Mouse (Mus musculus) mature B cell (primary cell): ENCODE measurements around the gene Nadsyn1.

ENCODE experiments used
- in situ Hi-C: fragments of 300-500 bp; cut with MboI; formaldehyde crosslinking; loops from 2 replicates; pipeline ENCODE4 v1.14.3; 2019

Nadsyn1 gene

DNA sequence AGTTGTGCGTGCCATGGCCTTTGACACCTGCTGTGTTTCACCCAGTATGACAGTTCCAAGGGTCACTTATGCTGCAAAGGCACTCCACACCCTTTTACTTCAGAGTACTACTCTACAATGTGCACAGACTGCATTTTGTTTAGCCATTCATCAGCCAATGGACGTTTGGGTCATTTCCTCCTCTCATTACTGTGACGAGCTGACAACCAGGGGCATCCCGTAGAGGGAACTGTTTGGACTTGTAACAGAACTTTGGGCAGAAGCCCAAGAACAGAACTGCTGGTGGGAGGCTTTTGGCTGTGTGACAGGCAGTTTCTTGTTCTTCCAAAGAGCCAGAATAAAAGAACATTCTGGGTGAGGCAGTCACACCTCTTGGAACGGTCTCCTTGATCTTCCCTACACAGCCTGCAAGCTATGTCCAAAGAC is 17.4 kb downstream of the Nadsyn1 start:
- in situ Hi-C loops = no loop called here

DNA sequence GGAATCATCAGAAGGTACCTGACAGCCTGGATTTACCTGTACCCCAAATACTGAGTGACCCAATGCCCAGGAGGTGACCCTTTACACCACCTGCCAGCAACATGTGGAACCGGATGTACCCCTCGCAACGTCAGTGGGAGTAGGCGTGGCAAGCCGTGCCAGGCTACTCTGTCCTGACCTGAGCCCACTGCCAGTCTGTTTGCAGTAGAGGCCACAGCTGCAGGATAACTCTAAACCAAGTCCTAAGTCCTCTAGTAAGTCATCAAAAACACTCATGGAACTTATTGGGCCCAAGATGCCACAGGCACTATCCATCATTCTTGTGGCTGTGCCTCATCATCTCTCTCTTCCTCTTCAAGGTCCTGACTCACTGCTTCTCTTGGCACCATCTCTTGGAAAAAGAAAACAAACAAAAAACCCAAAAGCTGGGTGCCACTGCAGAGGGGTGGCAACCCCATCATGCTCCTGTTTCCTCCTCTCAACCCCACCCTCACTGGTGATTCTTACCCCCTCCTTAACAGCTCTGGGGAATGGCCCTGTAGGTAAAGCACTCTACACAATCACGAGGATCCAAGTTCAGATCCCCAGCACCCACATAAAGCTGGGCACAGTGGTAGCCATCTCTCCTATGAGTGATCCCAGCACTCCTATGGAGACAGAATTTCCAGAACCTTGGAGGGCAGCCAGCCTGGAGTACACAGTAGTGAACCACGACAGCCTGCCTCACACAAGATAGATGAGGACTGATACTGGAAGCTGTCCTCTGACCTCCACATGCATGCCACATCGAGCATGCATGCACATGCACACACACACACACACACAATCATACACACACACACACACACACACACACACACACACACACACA is 21.2 kb downstream of the Nadsyn1 start:
- in situ Hi-C loops = no loop called here

DNA sequence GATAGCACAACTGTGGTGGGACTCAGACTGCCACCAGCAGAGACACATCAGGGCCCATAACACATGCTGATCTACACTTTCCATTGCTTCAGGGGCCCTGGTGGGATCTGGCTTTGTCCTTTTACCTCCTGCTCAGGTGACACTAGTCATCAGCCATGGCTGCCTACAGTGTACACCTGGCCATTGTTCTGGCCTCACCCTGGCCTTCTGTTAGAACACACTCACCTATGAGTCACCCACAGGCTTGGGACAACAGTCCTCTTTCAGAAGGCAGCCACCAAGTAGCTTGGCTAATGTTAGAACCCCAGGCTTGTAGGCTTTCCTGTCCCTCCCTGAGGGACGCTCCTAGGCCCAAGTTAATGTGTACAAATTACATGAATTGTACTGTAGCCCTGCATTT is 21.9 kb downstream of the Nadsyn1 start:
- in situ Hi-C loops = no loop called here

DNA sequence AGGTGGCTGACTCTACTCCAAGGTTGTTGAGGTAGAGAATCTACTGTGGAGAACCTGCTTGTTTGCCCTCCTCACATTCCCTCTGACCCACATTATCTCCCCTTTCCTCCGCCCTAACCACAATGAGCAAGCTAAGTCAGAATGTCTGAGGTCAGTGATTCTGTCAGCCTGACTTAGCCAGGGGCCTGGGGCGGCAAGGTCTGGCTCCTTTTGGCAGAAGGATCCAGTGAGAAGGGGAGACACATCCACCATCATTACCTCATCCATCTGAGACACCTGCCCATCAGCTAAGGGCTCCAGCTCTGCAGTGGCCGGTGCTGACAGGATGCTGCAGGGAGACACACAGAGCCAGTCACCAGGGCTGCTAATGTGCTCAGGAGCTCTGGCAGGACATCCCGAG is 23.9 kb downstream of the Nadsyn1 start:
- in situ Hi-C loops = loop anchor here (25.0 kb wide), 1 partner anchor 764 kb away; the partner anchor contains the start of gene Ppfia1

DNA sequence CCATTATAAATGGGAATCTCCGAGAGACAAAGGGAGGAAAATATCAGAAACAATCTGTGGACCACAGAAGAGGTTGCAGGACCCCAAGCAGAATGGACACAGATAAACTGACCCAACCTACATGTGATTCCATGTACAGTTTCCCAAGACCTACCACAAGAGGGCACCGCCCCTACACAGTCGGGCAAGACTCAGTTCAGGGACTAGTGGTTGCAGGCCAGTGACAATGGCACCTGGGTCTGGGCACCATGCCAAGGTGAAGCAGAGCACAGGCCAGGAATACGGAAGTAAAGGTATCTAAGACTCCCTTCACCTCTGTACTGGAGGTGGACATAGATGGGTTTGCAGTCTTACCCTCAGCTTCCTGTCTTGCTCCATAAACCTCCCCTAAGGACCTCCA is 29.5 kb downstream of the Nadsyn1 start:
- in situ Hi-C loops = loop anchor here (25.0 kb wide), 1 partner anchor 769 kb away; the partner anchor contains the start of gene Ppfia1

DNA sequence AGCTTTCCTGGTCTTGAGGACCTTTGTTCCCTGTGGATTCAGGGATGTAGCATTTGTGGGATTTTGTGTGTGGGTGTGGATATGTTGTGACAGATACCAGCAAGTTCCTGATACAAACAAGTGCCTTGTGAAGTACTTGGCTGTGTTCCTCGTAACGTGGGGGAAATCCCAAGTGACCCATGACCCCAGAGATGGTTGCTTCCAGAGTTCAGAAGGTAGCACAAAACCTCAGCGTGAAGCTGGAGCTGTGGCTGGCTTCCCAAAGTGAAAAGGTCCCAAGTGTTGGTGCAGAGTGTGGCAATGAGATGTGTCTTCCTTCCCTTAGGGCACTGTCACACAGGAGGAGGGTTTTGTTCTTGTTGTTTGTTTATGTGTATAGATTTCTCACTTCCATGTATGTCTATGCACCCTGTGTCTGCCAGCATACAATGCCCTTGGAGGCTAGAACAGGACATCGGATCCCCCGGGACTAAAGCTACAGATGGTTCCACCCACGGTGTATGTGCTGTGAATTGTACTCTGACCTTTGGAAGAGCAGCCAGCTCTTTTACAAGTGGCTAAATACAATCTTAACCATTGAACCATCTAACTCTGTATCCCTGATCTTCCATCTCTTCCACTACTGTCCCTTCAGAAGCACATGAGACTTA is 30.2 kb downstream of the Nadsyn1 start:
- in situ Hi-C loops = loop anchor here (25.0 kb wide), 1 partner anchor 770 kb away; the partner anchor contains the start of gene Ppfia1

DNA sequence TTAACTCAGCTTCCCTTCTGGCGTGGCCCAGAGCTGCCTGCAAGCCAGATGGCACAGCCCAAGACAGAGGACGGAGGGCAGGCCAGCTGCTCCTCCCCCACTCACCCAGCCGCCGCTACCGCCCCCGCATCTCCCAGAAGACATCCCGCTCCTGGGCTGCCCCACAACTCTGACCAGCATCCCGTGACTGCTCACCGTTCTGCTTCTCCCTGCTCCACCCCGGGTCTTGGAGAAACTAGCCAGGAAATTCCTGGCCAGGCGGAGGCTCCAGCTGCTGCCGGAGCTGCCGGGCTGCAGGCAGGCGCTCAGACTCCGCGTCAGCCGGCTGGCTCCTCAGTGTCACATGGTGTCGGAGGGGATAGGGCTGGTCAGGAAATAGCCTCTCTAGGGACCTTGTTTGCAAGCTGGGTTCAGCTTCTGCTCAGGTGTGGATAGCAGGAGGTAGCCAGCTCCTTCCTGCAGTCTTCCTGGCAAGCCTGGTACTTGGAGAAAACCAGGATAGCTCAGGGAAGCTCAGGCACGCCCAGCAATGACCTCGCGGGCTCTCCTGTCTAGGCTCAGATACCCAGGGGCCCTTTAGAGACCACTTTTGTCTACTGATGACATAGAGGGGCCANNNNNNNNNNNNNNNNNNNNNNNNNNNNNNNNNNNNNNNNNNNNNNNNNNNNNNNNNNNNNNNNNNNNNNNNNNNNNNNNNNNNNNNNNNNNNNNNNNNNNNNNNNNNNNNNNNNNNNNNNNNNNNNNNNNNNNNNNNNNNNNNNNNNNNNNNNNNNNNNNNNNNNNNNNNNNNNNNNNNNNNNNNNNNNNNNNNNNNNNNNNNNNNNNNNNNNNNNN is 38.4 kb downstream of the Nadsyn1 start, which contains the start of gene Mrgpre:
TSS of gene Mrgpre (minus strand) at position 505 of the 834 bp plus-strand sequence.
- in situ Hi-C loops = loop anchor here (25.0 kb wide), 1 partner anchor 778 kb away; the partner anchor contains the start of gene Ppfia1

DNA sequence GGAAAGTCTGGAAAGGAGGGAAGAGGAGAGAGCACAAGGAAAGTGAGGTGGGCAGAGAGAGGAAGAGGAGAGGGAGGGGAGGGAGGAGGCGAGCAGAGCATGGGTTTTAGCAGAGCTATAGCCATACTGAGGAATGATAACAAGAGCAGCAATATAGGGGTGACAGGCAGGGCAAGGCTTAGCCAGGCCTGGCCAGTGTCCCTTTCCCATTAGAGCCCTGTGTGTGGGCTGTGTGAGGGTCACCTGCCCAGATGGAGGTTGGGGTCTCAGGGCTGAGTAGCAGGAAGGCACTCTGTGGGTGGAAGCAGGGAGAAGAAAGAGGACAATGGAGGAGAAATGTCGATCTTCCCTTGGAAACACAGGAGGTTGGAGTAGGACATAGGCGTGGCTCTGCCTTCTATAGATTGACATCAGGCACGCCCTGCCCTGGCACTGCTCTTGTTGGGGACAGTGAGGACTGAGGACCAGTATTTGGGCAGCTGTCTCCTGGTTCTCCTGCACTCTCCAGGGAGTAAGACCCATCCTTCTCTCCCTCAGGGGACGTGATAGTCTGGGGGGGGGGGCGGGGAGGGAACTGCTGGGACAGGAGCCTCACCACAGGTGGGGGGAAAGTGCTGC is 39.2 kb downstream of the Nadsyn1 start:
- in situ Hi-C loops = loop anchor here (25.0 kb wide), 1 partner anchor 779 kb away; the partner anchor contains the start of gene Ppfia1

DNA sequence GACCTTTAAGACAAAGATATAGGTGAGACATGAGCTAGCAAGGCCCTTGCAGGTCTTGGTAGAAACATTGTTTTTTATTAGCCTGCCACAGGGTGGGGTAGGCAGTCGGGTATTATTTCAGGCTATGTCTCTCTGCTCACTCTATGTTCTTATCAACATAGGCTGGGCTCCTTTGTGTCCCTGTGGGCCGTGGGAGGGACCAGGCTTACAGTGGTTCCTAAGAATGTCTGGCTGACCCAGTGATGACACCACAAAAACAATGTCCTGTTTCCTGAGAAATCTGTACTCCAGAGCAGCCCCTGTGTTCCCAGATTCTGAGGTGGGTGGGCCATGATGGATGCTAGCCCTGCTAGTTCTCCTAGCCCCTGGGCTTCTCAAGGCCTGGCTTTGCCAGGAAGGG is 45.3 kb downstream of the Nadsyn1 start:
- in situ Hi-C loops = loop anchor here (25.0 kb wide), 1 partner anchor 785 kb away; the partner anchor contains the start of gene Ppfia1

DNA sequence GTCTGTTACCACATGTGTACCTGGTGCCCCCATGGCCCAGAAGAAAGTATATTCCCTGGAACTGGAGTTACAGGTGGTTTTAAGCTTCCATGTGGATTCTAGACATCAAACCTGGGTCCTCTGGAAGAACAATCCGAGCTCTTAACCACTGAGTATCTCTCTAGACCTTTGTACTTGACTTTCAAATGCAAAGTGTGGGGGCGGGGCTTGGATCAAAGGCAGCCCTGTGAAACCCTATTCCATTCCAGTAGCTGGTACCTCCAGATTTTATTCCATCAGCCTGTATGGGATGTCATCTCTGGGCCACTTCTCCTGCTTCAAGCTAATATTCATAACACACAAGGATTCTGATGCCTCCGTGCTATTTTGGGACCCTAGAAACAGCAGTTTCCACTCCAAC is 46.5 kb downstream of the Nadsyn1 start:
- in situ Hi-C loops = loop anchor here (25.0 kb wide), 1 partner anchor 786 kb away; the partner anchor contains the start of gene Ppfia1

DNA sequence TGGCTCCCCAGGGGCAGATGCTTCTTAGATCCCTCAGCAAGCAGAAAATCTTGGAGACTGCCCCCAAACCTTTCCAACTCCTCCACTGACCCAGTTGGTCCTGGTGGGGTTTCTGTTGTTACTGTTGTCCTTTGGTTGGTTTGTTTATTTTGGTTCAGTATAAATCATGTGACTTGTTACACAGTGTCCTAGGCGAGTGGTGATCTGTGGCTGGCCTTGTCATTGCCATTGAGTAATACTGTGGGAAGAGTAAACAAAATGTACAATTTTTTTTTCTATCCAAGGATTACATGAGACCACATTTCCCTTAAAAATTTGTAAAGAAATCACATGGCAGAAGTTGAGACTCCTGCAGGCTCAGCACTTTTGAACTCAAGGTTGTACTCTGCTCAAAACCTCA is 53.2 kb downstream of the Nadsyn1 start:
- in situ Hi-C loops = loop anchor here (10.0 kb wide), 1 partner anchor 185 kb away; no protein-coding TSS in a partner anchor

DNA sequence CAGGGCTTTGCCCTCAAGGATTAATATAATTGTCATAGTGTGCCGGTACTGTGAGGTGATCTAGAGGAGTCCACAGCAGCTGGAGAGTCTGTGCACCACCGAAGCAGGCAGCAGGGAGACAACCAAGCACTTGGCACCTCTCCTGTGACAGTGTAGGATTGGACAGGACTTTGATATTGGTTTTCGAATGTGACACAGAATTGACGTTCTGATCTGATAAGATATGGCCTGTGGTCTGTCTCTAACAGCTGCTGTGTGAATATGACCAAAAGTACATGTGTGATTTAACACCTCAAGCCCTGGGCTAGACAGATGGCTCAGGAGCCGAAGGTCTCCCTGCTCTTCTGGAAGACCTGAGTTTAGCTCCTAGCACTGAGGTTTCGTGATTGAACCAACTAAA is 54.4 kb downstream of the Nadsyn1 start:
- in situ Hi-C loops = loop anchor here (10.0 kb wide), 1 partner anchor 183 kb away; no protein-coding TSS in a partner anchor

DNA sequence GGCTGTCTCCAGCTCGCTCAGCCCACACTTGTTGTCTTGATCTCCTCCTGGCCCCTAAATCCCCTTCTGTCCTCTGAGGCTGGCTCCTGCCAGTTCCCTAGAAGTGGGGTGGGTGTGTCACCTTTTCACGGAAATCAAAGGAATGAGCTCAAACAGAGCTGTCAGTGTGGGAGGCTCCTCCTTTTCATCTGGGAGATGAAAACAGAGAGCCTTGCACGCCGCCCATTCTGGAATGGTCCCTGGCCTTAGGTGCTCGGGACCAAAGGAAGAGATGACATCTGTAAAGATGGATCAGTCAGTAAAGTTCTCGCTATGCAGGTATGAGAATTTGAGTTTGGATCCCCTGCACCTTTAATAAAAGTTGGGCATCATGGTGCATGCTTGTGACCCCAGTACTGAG is 55.8 kb downstream of the Nadsyn1 start, which contains the start of gene Mrgprg:
TSS of gene Mrgprg (minus strand) at position 101 of the 400 bp plus-strand sequence.
- in situ Hi-C loops = loop anchor here (10.0 kb wide), 1 partner anchor 182 kb away; no protein-coding TSS in a partner anchor

DNA sequence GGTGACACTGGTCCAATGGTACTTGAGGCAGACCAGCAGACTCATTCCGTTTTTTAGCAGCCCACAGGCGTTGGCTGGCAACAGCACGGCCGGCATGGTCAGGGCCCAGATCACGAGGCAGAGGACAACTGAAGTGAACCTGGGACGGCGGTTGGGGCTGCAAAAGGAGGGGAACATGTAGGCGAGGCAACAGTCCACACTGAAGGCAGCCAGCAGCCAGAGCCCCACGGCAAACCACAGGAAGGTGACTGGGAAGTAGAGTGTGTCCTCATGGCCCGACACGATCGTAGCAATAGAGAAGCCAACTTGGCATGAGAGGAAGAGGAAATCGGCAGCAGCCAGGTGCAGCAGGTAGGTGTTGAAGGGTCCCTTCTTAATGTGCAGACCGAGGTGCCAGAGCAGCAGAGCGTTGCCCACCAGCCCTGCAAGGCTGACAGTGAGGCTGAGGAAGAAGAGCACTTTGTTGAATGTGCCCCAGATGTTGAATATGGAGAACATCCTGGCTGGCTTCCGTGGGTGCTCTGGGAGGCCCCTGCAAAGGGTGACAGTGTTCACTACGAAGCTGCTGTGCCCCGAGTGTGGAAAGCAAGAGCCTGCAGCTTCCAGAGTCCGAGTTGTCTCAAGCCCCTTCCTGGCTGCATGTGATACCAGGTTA is 57.6 kb downstream of the Nadsyn1 start:
- in situ Hi-C loops = loop anchor here (10.0 kb wide), 1 partner anchor 180 kb away; no protein-coding TSS in a partner anchor

DNA sequence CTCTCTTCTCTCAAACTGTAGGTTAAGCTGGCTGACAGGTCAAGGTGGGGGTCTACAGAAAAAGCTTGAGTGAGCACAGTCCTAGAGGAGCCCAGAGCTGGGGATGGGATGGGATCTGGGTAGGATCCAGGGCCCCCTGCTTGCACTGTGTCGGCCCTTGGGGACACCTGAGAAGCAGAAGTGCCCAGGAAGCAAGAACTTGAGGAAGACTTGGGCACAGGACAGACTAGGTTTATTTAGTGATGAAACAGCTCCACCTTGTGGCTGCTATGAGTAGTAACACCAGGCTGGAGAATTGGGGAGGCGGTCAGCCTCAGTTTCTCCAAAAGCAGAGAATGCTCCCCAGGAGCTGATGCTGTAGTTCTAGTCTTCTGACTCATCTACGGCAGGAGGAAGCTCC is 58.9 kb downstream of the Nadsyn1 start:
- in situ Hi-C loops = loop anchor here (10.0 kb wide), 1 partner anchor 179 kb away; no protein-coding TSS in a partner anchor

DNA sequence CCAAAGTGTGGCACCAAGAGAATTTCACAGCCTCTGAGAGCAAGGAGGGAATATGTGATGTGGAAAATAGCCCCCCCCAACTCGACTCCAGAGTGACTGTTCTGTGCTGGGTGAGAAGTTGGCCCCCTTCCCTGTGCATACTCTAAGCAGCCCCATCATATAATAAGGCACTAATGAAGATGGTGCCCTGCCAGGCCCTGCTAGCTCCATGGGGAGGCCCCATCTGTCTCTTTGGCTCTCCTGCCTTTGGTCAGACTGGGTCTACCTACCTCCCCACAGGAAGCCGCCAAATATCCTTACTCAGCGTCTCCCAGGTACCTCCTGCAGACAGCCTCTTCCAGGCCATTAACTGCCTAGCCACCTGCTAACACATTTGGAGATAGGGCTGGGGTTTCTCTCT is 63.7 kb downstream of the Nadsyn1 start:
- in situ Hi-C loops = no loop called here

DNA sequence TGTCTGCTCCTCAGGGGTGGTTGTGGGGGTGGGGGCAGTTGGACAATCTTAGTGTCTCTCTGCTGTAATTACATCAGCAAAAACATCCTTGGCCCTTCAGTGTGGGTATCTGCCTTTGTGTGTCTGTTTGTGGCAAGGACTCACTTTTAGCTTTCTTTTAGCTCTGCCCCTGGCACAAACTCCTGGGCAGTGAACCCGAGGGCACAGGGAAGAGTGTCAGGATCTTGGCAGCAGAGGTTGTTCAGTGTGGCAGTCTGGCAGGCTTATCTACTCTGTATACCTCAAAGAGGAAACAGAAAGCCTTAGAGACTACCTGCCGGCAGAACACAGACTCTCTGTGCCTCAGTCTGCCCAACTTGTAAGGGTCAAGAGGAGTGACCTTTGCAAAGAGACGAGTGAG is 65.0 kb downstream of the Nadsyn1 start:
- in situ Hi-C loops = no loop called here

DNA sequence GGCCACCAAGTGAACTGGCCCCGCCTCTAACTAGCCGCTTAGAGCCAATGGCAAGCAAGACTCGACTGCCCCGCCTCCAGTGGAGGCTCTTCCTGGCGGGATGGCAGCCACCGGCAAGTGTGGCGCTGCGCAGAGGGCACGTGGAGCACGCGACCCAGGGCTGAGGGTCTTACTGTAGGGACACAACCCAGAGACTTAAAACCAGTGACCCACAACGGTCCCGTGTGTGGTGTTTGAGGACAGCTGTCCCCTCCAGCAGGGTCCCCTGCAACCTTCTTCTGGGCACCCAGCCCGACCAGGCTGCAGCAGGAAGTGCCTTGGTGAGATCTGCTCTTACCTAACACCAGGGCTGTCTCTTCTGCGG is 65.6 kb downstream of the Nadsyn1 start:
- in situ Hi-C loops = no loop called here

DNA sequence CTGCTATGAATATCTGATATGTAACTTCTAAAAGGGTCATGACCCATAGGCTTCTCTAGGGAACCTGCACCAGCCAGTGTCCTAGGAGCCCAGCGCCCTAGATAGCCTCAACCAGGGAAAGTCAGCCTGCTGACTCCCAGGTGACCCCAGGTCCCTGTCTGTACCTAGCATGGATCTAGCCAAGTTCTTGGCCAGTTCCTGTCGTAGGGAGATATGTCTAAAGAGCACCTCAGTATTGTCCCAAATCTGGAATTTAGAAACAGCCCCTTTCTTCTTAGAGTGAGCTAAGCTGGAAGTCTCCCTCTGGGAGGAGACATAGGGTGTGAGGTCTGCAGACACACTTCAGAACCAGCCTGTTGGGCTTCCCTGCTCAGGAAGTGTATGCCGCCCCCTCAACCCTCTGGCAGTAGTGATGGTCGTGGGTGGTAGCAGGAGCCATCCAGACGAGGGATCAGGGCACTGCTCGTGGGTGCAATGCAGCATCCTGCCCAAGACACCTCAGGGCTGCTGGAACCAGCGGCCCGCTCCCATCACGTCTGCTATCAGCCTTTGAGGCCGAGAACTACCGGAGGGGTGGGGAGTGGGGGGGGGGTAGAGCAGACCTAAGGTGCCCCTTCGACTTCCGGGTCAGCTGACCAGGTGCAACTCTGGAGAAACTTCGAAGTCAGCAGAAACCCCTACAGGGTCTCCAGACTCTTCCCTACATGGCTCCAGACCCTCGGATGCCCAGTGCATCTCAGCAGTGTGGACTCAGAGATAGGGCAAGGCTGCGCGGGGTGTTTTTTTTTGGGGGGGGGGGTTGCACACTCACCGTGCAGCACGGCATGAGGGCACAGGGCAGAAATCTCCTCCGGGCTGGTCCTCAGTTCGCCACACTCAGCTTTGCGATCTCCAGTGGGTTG is 66.3 kb downstream of the Nadsyn1 start, which contains the start of gene Osbpl5:
TSS of gene Osbpl5 (minus strand) at position 861 of the 902 bp plus-strand sequence.
- in situ Hi-C loops = no loop called here
